Mouse (Mus musculus): ENCODE data around the gene Asb8. TPM values are rescaled to one million over a fixed set of nuclear protein-coding genes. Genes with fewer than 3 reads are reported as not detected.
A peak's percentile ranks its signal among the peaks of the same experiment; 100 is the strongest.

Asb8 gene
- polyA plus RNA-seq, 1 experiment = 50.3 TPM

DNA sequence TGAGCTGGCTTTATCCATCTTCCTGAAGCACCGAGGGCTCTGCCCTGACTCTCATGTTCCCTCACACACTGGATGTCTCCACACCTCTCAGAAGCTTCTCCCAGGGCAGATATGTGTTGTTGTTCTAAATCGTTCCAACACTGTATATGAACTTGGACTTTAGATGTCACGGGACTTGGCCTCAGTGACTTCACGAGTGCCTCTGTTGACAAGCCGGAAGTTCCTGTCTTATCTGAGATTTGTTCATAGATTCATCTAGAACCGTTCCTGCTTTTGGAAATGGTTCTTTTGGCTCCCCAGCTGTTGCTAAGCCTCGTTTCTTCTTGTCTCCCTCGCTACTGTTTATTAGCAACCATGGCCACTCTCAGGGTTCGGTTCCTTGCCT is 49.7 kb downstream of the Asb8 start:
- H3ac ChIP-seq (ENCODE audit: control insufficient read depth, insufficient read length) = no peak overlapping the region
- H3K4me3 ChIP-seq = peak overlapping the region; percentile 9
- H3K27me3 ChIP-seq (ENCODE audit: control insufficient read depth, insufficient read depth, insufficient read length) = no peaks in the 10 kb centered on the region
- H3K79me2 ChIP-seq (ENCODE audit: control insufficient read depth, insufficient read depth) = no peaks in the 10 kb centered on the region
- H3K36me3 ChIP-seq (ENCODE audit: control insufficient read depth, insufficient read depth) = peaks cover 10% of the 10 kb centered on the region
- no peak for TF ChIP-seq SRF (IDR thresholded peaks at IDR 0.05; ENCODE audit: control insufficient read depth, insufficient read length, low read depth)
- peak overlapping the region; percentile 64 for H3K4me2 ChIP-seq (ENCODE audit: low read depth)

DNA sequence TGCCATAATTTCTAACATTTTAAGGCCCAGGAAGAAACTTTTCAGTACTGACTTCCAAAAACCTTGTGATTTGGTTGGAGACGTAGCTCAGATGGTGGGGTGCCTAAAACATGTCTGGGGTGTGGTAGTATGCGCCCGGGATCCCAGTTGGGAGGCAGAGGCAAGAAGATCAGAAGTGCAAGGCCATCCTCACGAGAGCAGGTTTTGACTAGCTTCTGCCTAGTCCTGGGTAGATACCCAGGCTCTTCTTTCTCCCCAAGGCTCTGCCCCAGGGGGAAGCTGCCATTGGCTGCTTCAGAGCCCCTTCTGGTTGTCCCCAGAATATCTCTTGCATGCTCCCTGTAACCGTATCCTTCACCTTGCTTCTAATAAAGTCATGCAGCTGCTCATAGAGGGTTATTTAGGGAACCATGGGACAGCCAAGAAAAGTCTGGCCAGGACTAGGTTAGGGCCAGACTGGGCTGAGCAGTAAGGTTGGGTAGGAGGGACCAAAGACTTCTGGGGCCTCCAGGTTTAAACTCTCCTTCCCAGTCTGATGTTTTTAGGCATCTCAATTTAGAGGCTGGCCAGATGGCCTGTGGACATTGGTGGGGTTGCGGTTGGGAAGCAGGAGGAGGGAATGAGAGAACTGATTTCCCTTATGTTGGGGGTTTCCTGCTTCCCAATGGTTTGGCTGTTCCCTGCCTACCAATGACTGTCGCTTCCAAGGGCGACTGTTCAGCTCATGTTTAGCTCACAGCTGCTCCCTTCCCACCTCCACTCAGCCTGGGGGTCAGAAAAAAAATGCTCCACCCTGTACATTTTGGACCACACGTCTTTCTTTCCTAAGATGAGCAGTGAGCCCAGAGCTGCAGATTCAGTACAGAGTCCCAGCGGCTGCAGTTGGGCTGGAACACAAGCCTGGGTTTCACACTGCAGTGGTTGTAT is 50.3 kb downstream of the Asb8 start:
- peak; percentile 28 to 77 (median 68) for TF ChIP-seq MYOD1 (IDR thresholded peaks at IDR 0.05; ENCODE audit: control insufficient read depth in 1 of 3, insufficient read length in 2 of 3, low read depth in 2 of 3)
- TF ChIP-seq TCF3 (IDR thresholded peaks at IDR 0.05; ENCODE audit: insufficient read length, low read depth) = no peak
- TF ChIP-seq POLR2A (IDR thresholded peaks at IDR 0.05; ENCODE audit: insufficient read length, low read depth) = peak; percentile 53
- no peak for TF ChIP-seq E2F4 (IDR thresholded peaks at IDR 0.05; ENCODE audit: insufficient read depth)
- no peak for TF ChIP-seq USF1 (IDR thresholded peaks at IDR 0.05; ENCODE audit: low read depth)
- no peak for TF ChIP-seq CEBPB (IDR thresholded peaks at IDR 0.05; ENCODE audit: insufficient read depth, poor library complexity, severe bottlenecking)
- TF ChIP-seq REST (IDR thresholded peaks at IDR 0.05; ENCODE audit: insufficient read depth, insufficient read length) = no peak
- peak; percentile 26 for TF ChIP-seq TCF12 (IDR thresholded peaks at IDR 0.05; ENCODE audit: insufficient read depth, poor library complexity, severe bottlenecking)
- peak; percentile 34 for TF ChIP-seq POLR2AphosphoS2 (IDR thresholded peaks at IDR 0.05; ENCODE audit: insufficient read length, low read depth)
- peak in 2 of 3 experiments; percentile 76 to 97 for TF ChIP-seq MYOG (IDR thresholded peaks at IDR 0.05; ENCODE audit: control insufficient read depth in 1 of 3, insufficient read depth in 1 of 3, insufficient read length in 2 of 3, low read depth in 2 of 3)
- no peak for TF ChIP-seq MAX (IDR thresholded peaks at IDR 0.05; ENCODE audit: low read depth)
- no peak for TF ChIP-seq SRF (IDR thresholded peaks at IDR 0.05; ENCODE audit: control insufficient read depth, insufficient read length, low read depth)
- Histone ChIP-seq H3K36me3 (ENCODE audit: control insufficient read depth, insufficient read depth) (peaks cover 10% of the 10 kb centered on the region), H3ac (ENCODE audit: control insufficient read depth, insufficient read length) (no peak overlapping the region), H3K27me3 (ENCODE audit: control insufficient read depth, insufficient read depth, insufficient read length) (no peaks in the 10 kb centered on the region), H3K79me2 (ENCODE audit: control insufficient read depth, insufficient read depth) (peaks cover under 1% of the 10 kb centered on the region), H3K4me3 (peak overlapping the region; percentile 9), H3K4me2 (ENCODE audit: low read depth) (peak overlapping the region; percentile 77)

DNA sequence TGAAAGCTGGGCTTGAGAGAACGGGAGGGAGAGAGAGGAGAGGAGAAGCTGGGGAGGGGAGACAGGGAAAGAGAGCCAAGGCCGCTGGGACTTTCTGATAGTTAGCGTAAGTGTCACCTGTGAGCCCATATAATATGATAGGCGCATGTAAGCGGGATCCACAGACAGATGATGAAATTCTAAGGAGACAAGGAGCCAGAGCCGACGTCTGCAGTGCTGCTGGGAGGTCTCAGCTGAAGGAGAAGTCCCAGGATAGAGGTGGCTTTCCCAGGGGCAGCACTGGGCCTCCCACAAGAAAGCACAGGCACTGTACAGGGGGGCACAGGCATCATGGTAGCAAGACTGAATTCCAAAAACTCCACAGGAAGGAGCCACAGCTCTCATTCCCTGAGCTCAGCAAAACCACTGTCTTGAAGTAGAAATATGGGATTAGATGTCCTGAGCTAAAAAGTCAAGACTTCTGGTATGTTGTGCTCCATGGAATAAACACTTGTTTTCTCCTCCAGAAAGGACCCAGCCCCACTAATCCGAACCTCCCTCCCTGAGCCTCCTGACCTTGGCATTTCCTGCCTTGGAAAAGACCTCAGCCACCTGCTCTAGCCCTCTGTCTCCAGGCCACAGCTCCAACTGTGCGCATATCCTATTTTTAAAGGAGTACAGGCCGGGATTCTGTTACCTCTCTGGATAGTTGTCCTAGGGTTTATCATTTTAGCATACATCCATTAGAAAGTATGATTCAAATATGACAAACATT is 51.1 kb downstream of the Asb8 start:
- Histone ChIP-seq H3K79me2 (ENCODE audit: control insufficient read depth, insufficient read depth) (peaks cover 4% of the 10 kb centered on the region), H3K4me2 (ENCODE audit: low read depth) (peak overlapping the region; percentile 77), H3ac (ENCODE audit: control insufficient read depth, insufficient read length) (no peak overlapping the region), H3K27me3 (ENCODE audit: control insufficient read depth, insufficient read depth, insufficient read length) (no peaks in the 10 kb centered on the region), H3K4me3 (peak overlapping the region; percentile 9), H3K36me3 (ENCODE audit: control insufficient read depth, insufficient read depth) (peaks cover 10% of the 10 kb centered on the region)
- TF ChIP-seq MYOD1 (IDR thresholded peaks at IDR 0.05; ENCODE audit: control insufficient read depth in 1 of 3, insufficient read length in 2 of 3, low read depth in 2 of 3) (peak; percentile 76 to 91 (median 85)), MYOG (IDR thresholded peaks at IDR 0.05; ENCODE audit: control insufficient read depth in 1 of 3, insufficient read depth in 1 of 3, insufficient read length in 2 of 3, low read depth in 2 of 3) (peak in 2 of 3 experiments; percentile 78 to 89), TCF3 (IDR thresholded peaks at IDR 0.05; ENCODE audit: insufficient read length, low read depth) (no peak), REST (IDR thresholded peaks at IDR 0.05; ENCODE audit: insufficient read depth, insufficient read length) (no peak), TCF12 (IDR thresholded peaks at IDR 0.05; ENCODE audit: insufficient read depth, poor library complexity, severe bottlenecking) (peak; percentile 64), MAX (IDR thresholded peaks at IDR 0.05; ENCODE audit: low read depth) (no peak)

DNA sequence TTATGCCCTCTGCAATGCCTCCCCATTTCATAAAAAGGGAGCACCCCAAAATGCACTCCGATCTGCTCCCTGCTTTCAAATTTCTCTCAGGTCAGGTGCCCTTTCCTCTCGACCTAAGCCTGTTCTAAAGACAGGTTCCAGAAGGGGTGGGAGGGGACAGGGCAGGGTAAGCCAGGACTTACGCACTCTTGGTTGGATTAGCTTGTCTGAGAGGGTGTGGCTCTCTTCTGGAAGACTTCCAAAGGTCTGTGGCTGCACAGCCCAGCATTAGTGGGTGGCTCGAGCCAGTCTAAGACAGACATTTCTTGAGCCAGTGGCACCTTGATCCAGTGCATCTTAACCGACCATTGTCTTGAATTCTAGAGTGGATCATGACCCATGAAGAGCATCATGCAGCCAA is 53.6 kb downstream of the Asb8 start:
- peaks cover 4% of the 10 kb centered on the region for H3K79me2 ChIP-seq (ENCODE audit: control insufficient read depth, insufficient read depth)
- H3ac ChIP-seq (ENCODE audit: control insufficient read depth, insufficient read length) = no peak overlapping the region
- peak overlapping the region; percentile 9 for H3K4me3 ChIP-seq
- H3K27me3 ChIP-seq (ENCODE audit: control insufficient read depth, insufficient read depth, insufficient read length) = no peaks in the 10 kb centered on the region
- H3K4me2 ChIP-seq (ENCODE audit: low read depth) = peak overlapping the region; percentile 67
- no peaks in the 10 kb centered on the region for H3K36me3 ChIP-seq (ENCODE audit: control insufficient read depth, insufficient read depth)
- TF ChIP-seq REST (IDR thresholded peaks at IDR 0.05; ENCODE audit: insufficient read depth, insufficient read length) (no peak), MYOD1 (IDR thresholded peaks at IDR 0.05; ENCODE audit: control insufficient read depth in 1 of 3, insufficient read length in 2 of 3, low read depth in 2 of 3) (peak in 1 of 3 experiments; percentile 15), CEBPB (IDR thresholded peaks at IDR 0.05; ENCODE audit: insufficient read depth, poor library complexity, severe bottlenecking) (no peak), TCF12 (IDR thresholded peaks at IDR 0.05; ENCODE audit: insufficient read depth, poor library complexity, severe bottlenecking) (no peak), E2F4 (IDR thresholded peaks at IDR 0.05; ENCODE audit: insufficient read depth) (no peak), POLR2AphosphoS2 (IDR thresholded peaks at IDR 0.05; ENCODE audit: insufficient read length, low read depth) (peak; percentile 44), POLR2A (IDR thresholded peaks at IDR 0.05; ENCODE audit: insufficient read length, low read depth) (peak; percentile 37), SRF (IDR thresholded peaks at IDR 0.05; ENCODE audit: control insufficient read depth, insufficient read length, low read depth) (no peak), MAX (IDR thresholded peaks at IDR 0.05; ENCODE audit: low read depth) (no peak), TCF3 (IDR thresholded peaks at IDR 0.05; ENCODE audit: insufficient read length, low read depth) (no peak), USF1 (IDR thresholded peaks at IDR 0.05; ENCODE audit: low read depth) (no peak), MYOG (IDR thresholded peaks at IDR 0.05; ENCODE audit: control insufficient read depth in 1 of 3, insufficient read depth in 1 of 3, insufficient read length in 2 of 3, low read depth in 2 of 3) (no peak)
